Mouse (Mus musculus) hindbrain, embryonic 14.5 days (tissue): Measurements from ENCODE around the gene Cadm1. TPM values are rescaled to one million over a fixed set of nuclear protein-coding genes. Genes with fewer than 3 reads are reported as not detected.

Experiments used
- ATAC-seq: fragments of 200-750 bp; cut with Nextera tagmentation; 2 replicates; pipeline ENCODE4 v1.8.0; 2017; ENCODE audit warnings: moderate number of reproducible peaks, mild to moderate bottlenecking, moderate TSS enrichment, moderate library complexity; ENCODE audit not compliant: low FRiP score
- DNase-seq: peaks from one replicate; pipeline ENCODE4 v3.0.0-alpha.2; 2015; ENCODE audit warnings: low spot score
- H3K27ac ChIP-seq: fragments of 300-500 bp; sonication (generic); 2 replicates; pipeline ENCODE4 v1.5.1; 2014; ENCODE audit warnings: mild to moderate bottlenecking, moderate library complexity
- H3K27me3 ChIP-seq: fragments of 300-500 bp; sonication (generic); 2 replicates; pipeline ENCODE4 v1.6.1; 2014; ENCODE audit warnings: mild to moderate bottlenecking, low read length, mixed read lengths; ENCODE audit not compliant: control insufficient read depth, insufficient read depth
- H3K36me3 ChIP-seq: fragments of 300-500 bp; sonication (generic); replicated peaks from 2 replicates; pipeline ENCODE4 v1.6.1; 2014; ENCODE audit not compliant: control insufficient read depth, insufficient read depth
- H3K4me1 ChIP-seq: fragments of 300-500 bp; sonication (generic); replicated peaks from 2 replicates; pipeline ENCODE4 v1.6.1; 2014; ENCODE audit warnings: antibody characterized with exemption, low read length, mixed read lengths; ENCODE audit not compliant: control insufficient read depth, insufficient read depth
- H3K4me2 ChIP-seq: fragments of 300-500 bp; sonication (generic); replicated peaks from 2 replicates; pipeline ENCODE4 v1.6.1; 2014; ENCODE audit warnings: mild to moderate bottlenecking, moderate library complexity
- H3K4me3 ChIP-seq: fragments of 300-500 bp; sonication (generic); replicated peaks from 2 replicates; pipeline ENCODE4 v1.5.1; 2014; ENCODE audit warnings: mild to moderate bottlenecking, low read length
- H3K9ac ChIP-seq: fragments of 300-500 bp; sonication (generic); 2 replicates; pipeline ENCODE4 v1.6.1; 2014
- H3K9me3 ChIP-seq: fragments of 300-500 bp; sonication (generic); 2 replicates; pipeline ENCODE4 v1.6.1; 2016; ENCODE audit warnings: low read length; ENCODE audit not compliant: control insufficient read depth
- WGBS: fragments of 180-500 bp; shearing (Covaris S2); extraction: QIAGEN DNeasy Blood & Tissue Kit; methylation state at CpG from one replicate; pipeline ENCODE4 v1.1.7; 2014; 5-methylcytosine and 5-hydroxymethylcytosine counted together
- polyA plus RNA-seq: library from polyadenylated mRNA; unstranded; fragments of >200 nt; fragmentation: Nextera tagmentation; extraction: Ambion mirVana; gene quantifications from 2 replicates; pipeline ENCODE4 v1.2.1, GENCODE M21; 2014

Gene Cadm1
- polyA plus RNA-seq, 1 experiment from 2014 or later, result 180 TPM

DNA sequence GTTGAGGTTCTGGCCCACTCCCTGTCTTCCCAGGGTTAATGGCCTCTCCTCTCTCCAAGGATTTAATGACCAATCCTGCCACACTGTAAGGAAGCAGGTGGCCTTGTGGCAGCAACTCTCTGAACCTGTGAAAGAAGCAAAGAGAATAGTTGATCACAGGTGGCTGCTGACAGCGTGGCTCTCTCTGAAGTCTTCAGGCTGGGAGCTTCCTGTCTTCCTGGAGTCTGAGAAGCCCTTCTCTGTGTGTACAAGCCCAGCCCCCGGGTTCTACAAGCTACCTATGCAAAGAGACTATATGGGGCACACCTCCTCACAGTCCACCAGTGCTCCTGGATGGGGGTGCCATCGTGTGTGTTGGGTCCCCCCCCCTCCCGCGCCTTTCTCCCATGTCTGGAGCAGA lies 339.7 kb downstream of the Cadm1 start:
- no peak overlapping the region for H3K27ac ChIP-seq
- ATAC-seq (no peak), DNase-seq (no peak)
- no peaks in the 10 kb centered on the region for H3K9me3 ChIP-seq
- no peaks in the 10 kb centered on the region for H3K36me3 ChIP-seq
- no peak overlapping the region for H3K9ac ChIP-seq
- peaks cover 3% of the 10 kb centered on the region; the same call in 1 of the 2 replicates for H3K4me1 ChIP-seq
- 91% methylated on average over 5 of the region's 5 CpGs for WGBS
- H3K4me3 ChIP-seq, result no peak overlapping the region
- no peaks in the 10 kb centered on the region for H3K27me3 ChIP-seq
- H3K4me2 ChIP-seq, result no peak overlapping the region

GRCm38 (mm10) chr9:47876557-47877206 lies 346.7 kb downstream of the Cadm1 start:
- 47% methylated on average over 10 of the region's 10 CpGs for WGBS
- Histone ChIP-seq H3K9ac (no peak overlapping the region), H3K4me2 (no peak overlapping the region), H3K27me3 (no peaks in the 10 kb centered on the region), H3K4me1 (peaks cover 15% of the 10 kb centered on the region), H3K9me3 (no peaks in the 10 kb centered on the region), H3K27ac (no peak overlapping the region), H3K36me3 (no peaks in the 10 kb centered on the region), H3K4me3 (no peak overlapping the region)
- DNase-seq, result no peak
- no peak for ATAC-seq

GRCm38 (mm10) chr9:47880171-47880570 lies 350.2 kb downstream of the Cadm1 start:
- H3K36me3 ChIP-seq, result no peaks in the 10 kb centered on the region
- no peaks in the 10 kb centered on the region for H3K27me3 ChIP-seq
- no peak overlapping the region for H3K27ac ChIP-seq
- WGBS, result 86% methylated on average over 8 of the region's 8 CpGs
- H3K4me2 ChIP-seq, result no peak overlapping the region
- no peak for DNase-seq
- no peak overlapping the region for H3K4me3 ChIP-seq
- no peak overlapping the region for H3K9ac ChIP-seq
- no peak for ATAC-seq
- H3K9me3 ChIP-seq, result no peaks in the 10 kb centered on the region
- peaks cover 15% of the 10 kb centered on the region for H3K4me1 ChIP-seq

DNA sequence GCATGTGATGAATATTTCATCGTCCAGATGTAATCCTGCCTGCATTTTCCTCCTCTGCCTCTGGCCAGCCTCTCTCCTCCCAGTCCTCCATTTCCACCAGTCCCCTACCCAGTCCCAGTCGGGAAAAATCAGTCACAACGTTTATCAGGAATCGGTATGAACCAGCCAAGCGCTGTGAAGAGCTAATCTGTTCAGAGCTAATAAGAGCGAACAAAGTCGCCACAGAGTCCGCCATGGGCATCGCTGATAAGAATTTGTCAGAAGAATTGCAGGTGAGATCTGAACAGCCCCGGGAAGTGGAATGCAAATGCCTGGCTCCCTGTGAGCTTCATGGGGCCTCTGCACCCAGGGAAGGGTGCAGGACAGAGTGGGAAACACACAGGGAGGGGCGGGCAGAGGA lies 352.4 kb downstream of the Cadm1 start:
- H3K9me3 ChIP-seq, result no peaks in the 10 kb centered on the region
- H3K9ac ChIP-seq, result no peak overlapping the region
- no peak overlapping the region for H3K4me2 ChIP-seq
- no peaks in the 10 kb centered on the region for H3K36me3 ChIP-seq
- 59% methylated on average over 11 of the region's 11 CpGs for WGBS
- DNase-seq (no peak), ATAC-seq (no peak)
- H3K4me1 ChIP-seq, result peaks cover 7% of the 10 kb centered on the region
- H3K4me3 ChIP-seq, result no peak overlapping the region
- 0 out of 2 replicates have a peak overlapping the region, but pooled peaks have one; percentile 11 for H3K27ac ChIP-seq
- no peaks in the 10 kb centered on the region for H3K27me3 ChIP-seq

DNA sequence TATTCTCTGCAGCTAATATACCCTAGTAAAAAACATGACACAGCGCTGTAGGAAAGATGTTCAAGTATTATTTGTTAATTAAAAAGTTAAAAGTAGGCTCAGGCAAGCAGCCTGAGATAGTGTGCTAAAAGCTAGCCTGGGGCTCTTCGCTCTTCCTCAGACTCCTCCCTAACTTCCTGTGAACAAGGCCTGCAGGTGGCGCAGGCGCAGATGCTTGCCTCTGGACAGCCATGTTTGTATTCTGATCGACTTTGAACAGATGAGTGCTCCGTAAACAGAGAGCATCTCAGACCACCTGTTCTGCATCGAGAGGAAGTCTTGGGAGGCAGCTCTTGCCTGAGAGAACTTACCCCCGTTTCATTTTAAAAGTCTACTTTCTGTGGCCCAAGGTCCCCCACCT lies 361.7 kb downstream of the Cadm1 start:
- Histone ChIP-seq H3K36me3 (no peaks in the 10 kb centered on the region), H3K4me1 (peaks cover 12% of the 10 kb centered on the region), H3K9ac (no peak overlapping the region), H3K9me3 (no peaks in the 10 kb centered on the region), H3K27ac (no peak overlapping the region), H3K4me3 (no peak overlapping the region), H3K27me3 (no peaks in the 10 kb centered on the region), H3K4me2 (no peak overlapping the region)
- no peak for ATAC-seq
- WGBS, result 82% methylated on average over 8 of the region's 8 CpGs
- DNase-seq, result no peak

GRCm38 (mm10) chr9:47892995-47893394 lies 363.0 kb downstream of the Cadm1 start:
- no peak overlapping the region for H3K27ac ChIP-seq
- DNase-seq (no peak), ATAC-seq (no peak)
- no peak overlapping the region for H3K4me3 ChIP-seq
- no peaks in the 10 kb centered on the region for H3K36me3 ChIP-seq
- no peak overlapping the region for H3K9ac ChIP-seq
- H3K9me3 ChIP-seq, result no peaks in the 10 kb centered on the region
- H3K27me3 ChIP-seq, result 0 out of 2 replicates have a peak, but pooled peaks cover 3% of the 10 kb centered on the region
- H3K4me2 ChIP-seq, result no peak overlapping the region
- H3K4me1 ChIP-seq, result peaks cover 12% of the 10 kb centered on the region
- WGBS, result 96% methylated on average over 6 of the region's 6 CpGs

DNA sequence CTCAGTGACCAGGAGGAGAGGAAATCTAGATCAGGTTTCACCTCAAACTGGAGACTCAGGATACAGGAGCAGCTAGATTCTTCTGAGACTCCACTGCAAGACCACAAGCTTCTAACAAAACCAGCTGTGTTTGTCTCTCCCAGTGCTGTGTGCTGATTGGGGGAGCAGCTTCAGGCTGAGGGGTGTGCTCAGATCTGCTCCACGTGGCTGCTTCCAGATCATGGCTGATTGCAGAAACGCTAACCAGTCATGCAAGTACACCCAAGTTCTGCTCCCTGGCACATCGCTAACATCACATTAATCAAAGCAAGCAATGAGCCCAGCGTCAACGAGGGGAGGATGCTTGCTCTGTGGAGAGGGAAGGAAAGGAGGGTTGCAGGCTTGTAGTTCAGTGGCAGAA lies 364.1 kb downstream of the Cadm1 start:
- Histone ChIP-seq H3K27ac (no peak overlapping the region), H3K4me2 (no peak overlapping the region), H3K4me1 (peaks cover 12% of the 10 kb centered on the region), H3K27me3 (0 out of 2 replicates have a peak, but pooled peaks cover 3% of the 10 kb centered on the region), H3K4me3 (no peak overlapping the region), H3K36me3 (no peaks in the 10 kb centered on the region), H3K9me3 (no peaks in the 10 kb centered on the region), H3K9ac (no peak overlapping the region)
- ATAC-seq (no peak), DNase-seq (no peak)
- 29% methylated on average over 5 of the region's 5 CpGs for WGBS

- Histone ChIP-seq H3K4me1 (peaks cover 12% of the 10 kb centered on the region), H3K9ac (no peak overlapping the region), H3K4me3 (no peak overlapping the region), H3K27me3 (0 out of 2 replicates have a peak, but pooled peaks cover 3% of the 10 kb centered on the region), H3K9me3 (no peaks in the 10 kb centered on the region), H3K36me3 (no peaks in the 10 kb centered on the region), H3K27ac (no peak overlapping the region), H3K4me2 (no peak overlapping the region)
- DNase-seq (no peak), ATAC-seq (no peak)
- WGBS, result 21% methylated on average over 7 of the region's 7 CpGs
Observed at GRCm38 (mm10) chr9:47894661-47895060, 364.7 kb downstream of the Cadm1 start.

GRCm38 (mm10) chr9:47895121-47895520 lies 365.1 kb downstream of the Cadm1 start:
- H3K4me3 ChIP-seq, result no peak overlapping the region
- no peak overlapping the region for H3K4me2 ChIP-seq
- DNase-seq, result no peak
- no peak overlapping the region for H3K9ac ChIP-seq
- 6% methylated on average over 9 of the region's 9 CpGs for WGBS
- no peak for ATAC-seq
- H3K27me3 ChIP-seq, result 0 out of 2 replicates have a peak, but pooled peaks cover 3% of the 10 kb centered on the region
- no peak overlapping the region for H3K27ac ChIP-seq
- no peaks in the 10 kb centered on the region for H3K36me3 ChIP-seq
- H3K4me1 ChIP-seq, result peaks cover 12% of the 10 kb centered on the region
- no peaks in the 10 kb centered on the region for H3K9me3 ChIP-seq
